In genomic region chr12:39998070-39998852, GRCm38 (mm10) we compare ENCODE assay signal across 8 mouse cellular contexts. TPM values are rescaled to one million over a fixed set of nuclear protein-coding genes. Genes with fewer than 3 reads are reported as not detected.
DNase-seq lines count a peak whose midpoint lies in the region; ATAC-seq and TF ChIP-seq lines count a peak whose summit lies in the region.

No protein-coding gene starts in this region.

- 0 out of 2 replicates have a peak, but pooled peaks cover 5% of the 10 kb centered on the region for H3K4me1 ChIP-seq in intestine, embryonic 15.5 days (replicated peaks)
- no peaks in the 10 kb centered on the region for H3K4me1 ChIP-seq in intestine, postnatal 0 days (replicated peaks; ENCODE audit: control insufficient read depth, insufficient read depth, low read length)
- peaks cover 2% of the 10 kb centered on the region for H3K4me1 ChIP-seq in heart, adult 2 months (ENCODE audit: control insufficient read depth, insufficient read depth, low read length)
- peaks cover 5% of the 10 kb centered on the region; the same call in 1 of the 2 replicates for H3K4me1 ChIP-seq in midbrain, embryonic 16.5 days (ENCODE audit: control insufficient read depth, insufficient read depth, low read length)
- H3K4me1 ChIP-seq in thymus, adult 2 months (replicated peaks; ENCODE audit: control insufficient read depth, insufficient read depth, low read length), result no peaks in the 10 kb centered on the region

- no peak for TF ChIP-seq CTCF in intestine, postnatal 0 days (IDR thresholded peaks at IDR 0.05; ENCODE audit: low read depth)
- TF ChIP-seq CTCF in heart, adult 2 months (IDR thresholded peaks at IDR 0.05), result no peak
- no peak for TF ChIP-seq CTCF in thymus, adult 2 months (IDR thresholded peaks at IDR 0.05; ENCODE audit: borderline replicate concordance, control insufficient read depth, extremely low read depth, insufficient read depth, low read length, poor library complexity)

- no peaks in the 10 kb centered on the region for H3K36me3 ChIP-seq in intestine, embryonic 15.5 days
- no peaks in the 10 kb centered on the region for H3K36me3 ChIP-seq in intestine, postnatal 0 days (ENCODE audit: control insufficient read depth, insufficient read depth)
- H3K36me3 ChIP-seq in heart, adult 2 months (ENCODE audit: control insufficient read depth, insufficient read depth, low read length), result no peaks in the 10 kb centered on the region
- no peaks in the 10 kb centered on the region for H3K36me3 ChIP-seq in midbrain, embryonic 16.5 days (ENCODE audit: control insufficient read depth, insufficient read depth, low read length)
- no peaks in the 10 kb centered on the region for H3K36me3 ChIP-seq in thymus, adult 2 months (ENCODE audit: control insufficient read depth, insufficient read depth, low read length)

- no peak for TF ChIP-seq POLR2A in heart, adult 2 months (IDR thresholded peaks at IDR 0.05; ENCODE audit: insufficient read depth, low read depth, low read length)
- no peak for TF ChIP-seq POLR2A in thymus, adult 2 months (IDR thresholded peaks at IDR 0.05; ENCODE audit: control insufficient read depth, extremely low read depth, insufficient read depth, low read length, poor library complexity)

- DNase-seq in heart, adult 2 months, result peak in 1 of 2 experiments; percentile 35
- peak; percentile 47 for DNase-seq in kidney, postnatal 10 days
- DNase-seq in thymus, adult 2 months, result no peak
- DNase-seq in natural killer cell, adult 2 months (ENCODE audit: low spot score in 2 of 2), result no peak

- H3K4me3 ChIP-seq in intestine, embryonic 15.5 days (replicated peaks), result no peak overlapping the region
- no peak overlapping the region for H3K4me3 ChIP-seq in intestine, postnatal 0 days (ENCODE audit: low read depth, low read length)
- no peak overlapping the region for H3K4me3 ChIP-seq in heart, adult 2 months
- H3K4me3 ChIP-seq in midbrain, embryonic 16.5 days (ENCODE audit: low read depth, low read length), result no peak overlapping the region
- no peak overlapping the region for H3K4me3 ChIP-seq in thymus, adult 2 months (ENCODE audit: control insufficient read depth, insufficient read depth, low read length)

- intact Hi-C loops in heart, adult 2 months (cut with DNase I), result loop anchor here (2.0 to 5.0 kb wide), 2 partner anchors 19 to 39 kb away; partner anchors contain the start of gene Arl4a

- H3K9ac ChIP-seq in intestine, embryonic 15.5 days, result no peak overlapping the region
- no peak overlapping the region for H3K9ac ChIP-seq in intestine, postnatal 0 days (ENCODE audit: low read depth, low read length)
- no peak overlapping the region for H3K9ac ChIP-seq in heart, adult 2 months (ENCODE audit: low read depth, low read length)
- no peak overlapping the region for H3K9ac ChIP-seq in midbrain, embryonic 16.5 days (ENCODE audit: low read depth, low read length)

- no peak overlapping the region for H3K4me2 ChIP-seq in intestine, embryonic 15.5 days (replicated peaks)
- no peak overlapping the region for H3K4me2 ChIP-seq in intestine, postnatal 0 days (replicated peaks; ENCODE audit: low read depth)
- H3K4me2 ChIP-seq in midbrain, embryonic 16.5 days (ENCODE audit: low read length), result no peak overlapping the region

- no peaks in the 10 kb centered on the region for H3K27me3 ChIP-seq in intestine, embryonic 15.5 days (replicated peaks)
- no peaks in the 10 kb centered on the region for H3K27me3 ChIP-seq in intestine, postnatal 0 days (replicated peaks; ENCODE audit: control insufficient read depth, insufficient read depth, low read length)
- H3K27me3 ChIP-seq in heart, adult 2 months (ENCODE audit: control insufficient read depth, insufficient read depth, low read length), result no peaks in the 10 kb centered on the region
- no peaks in the 10 kb centered on the region for H3K27me3 ChIP-seq in midbrain, embryonic 16.5 days (ENCODE audit: control insufficient read depth, insufficient read depth, low read depth, low read length)
- no peaks in the 10 kb centered on the region for H3K27me3 ChIP-seq in thymus, adult 2 months (ENCODE audit: control insufficient read depth, insufficient read depth, low read length)

- 23% methylated on average over 9 of the region's 9 CpGs for WGBS in intestine, embryonic 15.5 days
- WGBS in intestine, postnatal 0 days, result 39% methylated on average over 9 of the region's 9 CpGs
- 31% methylated on average over 9 of the region's 9 CpGs for WGBS in heart, adult 2 months
- WGBS in midbrain, embryonic 16.5 days, result 9% methylated on average over 9 of the region's 9 CpGs
- 57% methylated on average over 9 of the region's 9 CpGs for WGBS in thymus, adult 2 months

- no peaks in the 10 kb centered on the region for H3K79me2 ChIP-seq in heart, adult 2 months (replicated peaks; ENCODE audit: control insufficient read depth, insufficient read depth, low read length)

- ATAC-seq in intestine, embryonic 15.5 days, result peak; percentile 66
- no peak for ATAC-seq in intestine, postnatal 0 days
- ATAC-seq in midbrain, embryonic 16.5 days, result peak; percentile 72; the same call in 1 of the 2 replicates
- no peak for ATAC-seq in megakaryocyte-erythroid progenitor cell, adult 5-6 weeks (replicated peaks; ENCODE audit: low FRiP score, low TSS enrichment, poor library complexity, severe bottlenecking)

- TF ChIP-seq EP300 in heart, adult 2 months (IDR thresholded peaks at IDR 0.05; ENCODE audit: insufficient read depth, low read depth, low read length), result 0 out of 2 replicates have a peak, but pooled peaks have one; percentile 53

- H3K27ac ChIP-seq in intestine, embryonic 15.5 days, result no peak overlapping the region
- H3K27ac ChIP-seq in intestine, postnatal 0 days (ENCODE audit: low read depth, low read length), result no peak overlapping the region
- H3K27ac ChIP-seq in heart, adult 2 months, result no peak overlapping the region; the same call in 1 of the 2 replicates
- no peak overlapping the region for H3K27ac ChIP-seq in midbrain, embryonic 16.5 days (ENCODE audit: low read length)
- no peak overlapping the region for H3K27ac ChIP-seq in thymus, adult 2 months (ENCODE audit: control insufficient read depth, insufficient read depth, low read length)

- H3K9me3 ChIP-seq in intestine, embryonic 15.5 days, result no peaks in the 10 kb centered on the region
- no peaks in the 10 kb centered on the region for H3K9me3 ChIP-seq in intestine, postnatal 0 days (ENCODE audit: control insufficient read depth)
- H3K9me3 ChIP-seq in midbrain, embryonic 16.5 days (replicated peaks; ENCODE audit: control insufficient read depth, low read length, poor library complexity, severe bottlenecking), result no peaks in the 10 kb centered on the region

RNA-seq across cellular contexts. Expression of gene Arl4a, which starts 39.6 kb away (rescaled TPM):
- polyA plus RNA-seq in intestine, embryonic 15.5 days (2015; fragmentation: Nextera tagmentation; extraction: Ambion mirVana), result 67.9 and 74.1 TPM in 2 replicates
- 113 and 115 TPM in 2 replicates for polyA plus RNA-seq in intestine, postnatal 0 days (2015; fragmentation: Nextera tagmentation; extraction: Ambion mirVana)
- 10 to 100 TPM; 23.8 to 25.9 TPM for total RNA-seq in heart, adult 2 months (2021)
- 8.6 and 12.9 TPM in 2 replicates for polyA plus RNA-seq in heart, adult 2 months (2012; rRNA removed)
- polyA plus RNA-seq in midbrain, embryonic 16.5 days (2015; fragmentation: Nextera tagmentation; extraction: Ambion mirVana), result 120 and 134 TPM in 2 replicates
- 58.7 and 90.2 TPM in 2 replicates for total RNA-seq in megakaryocyte-erythroid progenitor cell, adult 5-6 weeks (2014; fragmentation: Nextera tagmentation)
- 54.9 and 57.5 TPM in 2 replicates for total RNA-seq in megakaryocyte-erythroid progenitor cell, adult 5-6 weeks (2017)
- 5.6 and 6.5 TPM in 2 replicates for polyA plus RNA-seq in thymus, adult 2 months (2012; rRNA removed)

Comparison
In these comparisons a context has a peak if more than half of its experiments do, and no peak if none do; other contexts are left out.
1. ATAC-seq: peak in intestine, embryonic 15.5 days (single experiment) and midbrain, embryonic 16.5 days (single experiment); none in intestine, postnatal 0 days (single experiment) and megakaryocyte-erythroid progenitor cell, adult 5-6 weeks (single experiment).